Mouse (Mus musculus): Measurements from ENCODE around the gene Mical2.

DNA sequence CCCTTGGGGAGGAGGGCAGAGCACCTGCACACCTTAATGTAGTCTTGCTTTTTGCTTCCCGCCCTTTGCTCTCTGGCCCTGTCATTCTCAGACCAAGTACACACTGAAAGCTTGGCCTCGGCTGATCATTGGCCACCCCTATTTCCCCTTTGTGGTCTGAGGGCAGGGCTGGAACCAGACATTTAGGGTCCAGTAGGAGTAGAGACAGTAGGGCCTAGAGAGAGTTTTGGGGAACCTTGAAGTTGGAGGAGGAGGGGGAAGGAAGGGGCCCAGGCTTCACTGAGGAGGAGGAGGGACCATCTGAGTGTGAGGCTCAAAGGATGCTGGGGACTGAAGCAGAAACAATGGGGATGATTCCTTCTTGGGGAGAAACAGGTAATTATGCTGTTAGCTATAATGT is 15.1 kb downstream of the Mical2 start:
- no peak for TF ChIP-seq TAL1 (IDR thresholded peaks at IDR 0.05; ENCODE audit: low read length)
- no peak for TF ChIP-seq GATA1 (IDR thresholded peaks at IDR 0.05; ENCODE audit: low read length)

Measured in erythroblast, embryonic 14.5 days (primary cell).